8 mouse cellular contexts compared by ENCODE assay signal in the genomic region with DNA sequence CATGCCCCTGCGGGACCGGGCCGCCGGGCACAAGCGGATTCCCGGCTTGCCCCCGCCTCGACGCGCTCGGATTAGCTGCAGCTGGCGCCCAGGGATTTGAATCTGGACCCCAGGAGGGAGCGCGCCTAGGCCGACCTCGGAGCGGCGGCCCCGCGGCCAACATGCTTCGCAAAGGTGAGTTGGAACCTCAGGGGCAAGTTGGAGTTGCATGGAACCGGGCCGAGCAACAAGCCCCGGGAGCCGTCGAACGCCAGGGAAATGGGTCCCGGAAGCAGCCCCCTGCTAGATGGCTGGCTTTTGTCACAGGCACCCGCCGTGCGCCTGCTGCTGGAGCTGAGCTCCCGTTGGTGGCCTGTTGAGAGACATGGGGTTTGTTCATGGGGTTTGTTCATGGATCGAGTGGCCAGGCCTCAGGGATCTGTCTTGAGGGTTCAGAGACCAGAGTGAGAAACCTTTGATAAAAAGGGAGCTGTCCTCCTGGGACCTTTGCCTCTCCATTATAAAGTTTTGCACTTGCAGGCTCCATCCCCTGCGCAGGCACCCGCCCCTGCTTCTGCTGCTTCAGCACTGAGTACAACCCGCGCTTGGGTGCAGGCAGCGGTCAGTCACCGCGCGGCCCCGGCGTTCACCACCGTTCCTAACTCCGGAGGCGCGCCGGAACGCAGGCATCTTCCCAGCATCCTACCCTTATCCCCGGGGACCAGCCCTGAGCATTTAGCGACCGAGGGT. TPM values are rescaled to one million over a fixed set of nuclear protein-coding genes. Genes with fewer than 3 reads are reported as not detected.
DNase-seq lines count a peak whose midpoint lies in the region; ATAC-seq and TF ChIP-seq lines count a peak whose summit lies in the region.

No protein-coding gene starts in this region.

- H3K4me2 ChIP-seq in heart, embryonic 11.5 days: peak overlapping the region; percentile 81
- H3K4me2 ChIP-seq in neural tube, embryonic 11.5 days (ENCODE audit: low read depth): peak overlapping the region; percentile 69

- TF ChIP-seq CTCF in layer of hippocampus, adult 2 months (conservative IDR thresholded peaks at IDR 0.05): no peak

- peak overlapping the region; percentile 96 for H3K27ac ChIP-seq in layer of hippocampus, adult 2 months
- peak overlapping the region; percentile 62 for H3K27ac ChIP-seq in heart, embryonic 11.5 days (ENCODE audit: low read depth, low read length)
- no peak overlapping the region for H3K27ac ChIP-seq in neural tube, embryonic 11.5 days (ENCODE audit: low read depth, low read length)

- peak overlapping the region; percentile 78 for H3K9ac ChIP-seq in heart, embryonic 11.5 days (ENCODE audit: low read depth, low read length)
- H3K9ac ChIP-seq in neural tube, embryonic 11.5 days (ENCODE audit: low read length): peak overlapping the region; percentile 47

- peak overlapping the region; percentile 87 for H3K4me3 ChIP-seq in layer of hippocampus, adult 2 months
- peak overlapping the region; percentile 51 for H3K4me3 ChIP-seq in heart, embryonic 11.5 days (ENCODE audit: low read depth, low read length)
- H3K4me3 ChIP-seq in neural tube, embryonic 11.5 days (ENCODE audit: low read depth, low read length): peak overlapping the region; percentile 43

- peaks cover 53% of the 10 kb centered on the region for H3K27me3 ChIP-seq in heart, embryonic 11.5 days (ENCODE audit: control insufficient read depth, insufficient read depth, low read length)
- H3K27me3 ChIP-seq in neural tube, embryonic 11.5 days (ENCODE audit: control insufficient read depth, insufficient read depth, low read length): peaks cover 58% of the 10 kb centered on the region

- H3K4me1 ChIP-seq in heart, embryonic 11.5 days (ENCODE audit: control insufficient read depth, insufficient read depth, low read length): peaks cover 38% of the 10 kb centered on the region
- H3K4me1 ChIP-seq in neural tube, embryonic 11.5 days (ENCODE audit: control insufficient read depth, insufficient read depth, low read length): peaks cover 25% of the 10 kb centered on the region

- DNase-seq in layer of hippocampus, adult 2 months (ENCODE audit: low spot score in 2 of 2): no peak
- DNase-seq in layer of hippocampus, adult 8-10 months (ENCODE audit: low spot score in 2 of 2): no peak
- peak; percentile 62 for DNase-seq in adrenal gland, postnatal 14 days
- peak; percentile 47 to 69 for DNase-seq in kidney, postnatal 36 days
- peak; percentile 35 for DNase-seq in neural tube, embryonic 11.5 days (ENCODE audit: low spot score)
- no peak for DNase-seq in urinary bladder, postnatal 10 days (ENCODE audit: low spot score)
- DNase-seq in frontal cortex, postnatal 14 days (ENCODE audit: low spot score in 2 of 2): no peak

- H3K36me3 ChIP-seq in heart, embryonic 11.5 days (ENCODE audit: control insufficient read depth, insufficient read depth, low read length): no peaks in the 10 kb centered on the region
- H3K36me3 ChIP-seq in neural tube, embryonic 11.5 days (ENCODE audit: control insufficient read depth, insufficient read depth, low read length): no peaks in the 10 kb centered on the region

- no peak for ATAC-seq in heart, embryonic 11.5 days (replicated peaks; ENCODE audit: insufficient number of reproducible peaks, low FRiP score, low TSS enrichment)
- no peak for ATAC-seq in neural tube, embryonic 11.5 days (ENCODE audit: insufficient read depth, low FRiP score, low TSS enrichment)

- WGBS in heart, embryonic 11.5 days (ENCODE audit: insufficient replicate concordance): under 1% methylated on average over 52 of the region's 52 CpGs
- under 1% methylated on average over 52 of the region's 52 CpGs for WGBS in neural tube, embryonic 11.5 days

- H3K9me3 ChIP-seq in heart, embryonic 11.5 days (replicated peaks; ENCODE audit: control insufficient read depth, low read length): no peaks in the 10 kb centered on the region
- H3K9me3 ChIP-seq in neural tube, embryonic 11.5 days (ENCODE audit: control insufficient read depth, low read length): no peaks in the 10 kb centered on the region

RNA-seq across cellular contexts. Expression of gene Rtn4rl1, which starts 0.7 kb away (rescaled TPM):
- total RNA-seq in layer of hippocampus, adult 2 months (2021): 100 to 1,000 TPM; 104 to 110 TPM
- 100 to 1,000 TPM in 2 of 4 experiments, 10 to 100 TPM in 2; 80.7 to 110 (median 97.3) TPM for total RNA-seq in layer of hippocampus, adult 8-10 months (2022)
- 29.5 and 32.6 TPM in 2 replicates for total RNA-seq in adrenal gland, postnatal 14 days (2021)
- polyA plus RNA-seq in heart, embryonic 11.5 days (2014; fragmentation: Nextera tagmentation; extraction: Ambion mirVana): 12.7 and 16.8 TPM in 2 replicates
- polyA plus RNA-seq in neural tube, embryonic 11.5 days (2014; fragmentation: Nextera tagmentation; extraction: Ambion mirVana): 4.5 and 6.0 TPM in 2 replicates

RNA-seq across cellular contexts. Expression of gene Dph1, which starts 3.2 kb away (rescaled TPM):
- total RNA-seq in layer of hippocampus, adult 2 months (2021): 10 to 100 TPM; 30.7 to 31.4 TPM
- 10 to 100 TPM; 28.9 to 38.6 (median 30.9) TPM for total RNA-seq in layer of hippocampus, adult 8-10 months (2022)
- total RNA-seq in adrenal gland, postnatal 14 days (2021): 22.3 and 28.5 TPM in 2 replicates
- 16.5 and 21.0 TPM in 2 replicates for polyA plus RNA-seq in heart, embryonic 11.5 days (2014; fragmentation: Nextera tagmentation; extraction: Ambion mirVana)
- polyA plus RNA-seq in neural tube, embryonic 11.5 days (2014; fragmentation: Nextera tagmentation; extraction: Ambion mirVana): 19.8 and 21.1 TPM in 2 replicates

RNA-seq across cellular contexts. Expression of gene Ovca2, which starts 15.7 kb away (rescaled TPM):
- total RNA-seq in layer of hippocampus, adult 2 months (2021): 10 to 100 TPM; 19.3 to 22.4 TPM
- total RNA-seq in layer of hippocampus, adult 8-10 months (2022): 10 to 100 TPM; 15.6 to 23.4 (median 19.8) TPM
- 14.5 and 15.8 TPM in 2 replicates for total RNA-seq in adrenal gland, postnatal 14 days (2021)
- polyA plus RNA-seq in heart, embryonic 11.5 days (2014; fragmentation: Nextera tagmentation; extraction: Ambion mirVana): 23.4 and 24.6 TPM in 2 replicates
- 32.6 and 37.4 TPM in 2 replicates for polyA plus RNA-seq in neural tube, embryonic 11.5 days (2014; fragmentation: Nextera tagmentation; extraction: Ambion mirVana)

RNA-seq across cellular contexts. Expression of gene Hic1, which starts 25.0 kb away (rescaled TPM):
- 1 to 10 TPM; 3.8 to 3.9 TPM for total RNA-seq in layer of hippocampus, adult 2 months (2021)
- total RNA-seq in layer of hippocampus, adult 8-10 months (2022): 1 to 10 TPM; 2.9 to 4.9 (median 3.9) TPM
- 14.5 and 17.0 TPM in 2 replicates for total RNA-seq in adrenal gland, postnatal 14 days (2021)
- 2.5 and 3.0 TPM in 2 replicates for polyA plus RNA-seq in heart, embryonic 11.5 days (2014; fragmentation: Nextera tagmentation; extraction: Ambion mirVana)
- polyA plus RNA-seq in neural tube, embryonic 11.5 days (2014; fragmentation: Nextera tagmentation; extraction: Ambion mirVana): 4.1 and 4.9 TPM in 2 replicates

Comparison
In these comparisons a context has a peak if more than half of its experiments do, and no peak if none do; other contexts are left out.
1. DNase-seq: peak in adrenal gland, postnatal 14 days (single experiment), kidney, postnatal 36 days (2 of 2) and neural tube, embryonic 11.5 days (single experiment); none in layer of hippocampus, adult 2 months (0 of 2), layer of hippocampus, adult 8-10 months (0 of 2), urinary bladder, postnatal 10 days (single experiment) and frontal cortex, postnatal 14 days (0 of 2).
2. Peak in every context shown above with its lines, with median percentiles within 50 percentile points of each other: H3K4me3 ChIP-seq.